Mouse (Mus musculus) intestine, embryonic 16.5 days (tissue): ENCODE results near the gene Atf7. TPM values are rescaled to one million over a fixed set of nuclear protein-coding genes. Genes with fewer than 3 reads are reported as not detected.

ENCODE experiments used
- ATAC-seq: fragments of 200-750 bp; cut with Nextera tagmentation; 2 replicates; pipeline ENCODE4 v1.8.0; 2017; ENCODE audit warnings: moderate TSS enrichment, moderate library complexity
- H3K27ac ChIP-seq: fragments of 300-500 bp; sonication (generic); 2 replicates; pipeline ENCODE4 v1.5.1; 2014; ENCODE audit warnings: mild to moderate bottlenecking, low read length
- H3K27me3 ChIP-seq: fragments of 300-500 bp; sonication (generic); replicated peaks from 2 replicates; pipeline ENCODE4 v1.6.1; 2014; ENCODE audit warnings: low read length, control low read depth, mixed read lengths; ENCODE audit not compliant: control insufficient read depth, insufficient read depth
- H3K36me3 ChIP-seq: fragments of 300-500 bp; sonication (generic); 2 replicates; pipeline ENCODE4 v1.6.1; 2014; ENCODE audit warnings: low read length, control low read depth; ENCODE audit not compliant: control insufficient read depth, insufficient read depth
- H3K4me1 ChIP-seq: fragments of 300-500 bp; sonication (generic); 2 replicates; pipeline ENCODE4 v1.6.1; 2014; ENCODE audit warnings: low read length, control low read depth, mixed read lengths; ENCODE audit not compliant: control insufficient read depth, insufficient read depth
- H3K4me2 ChIP-seq: fragments of 300-500 bp; sonication (generic); 2 replicates; pipeline ENCODE4 v1.6.1; 2014; ENCODE audit warnings: low read depth, low read length, control low read depth
- H3K4me3 ChIP-seq: fragments of 300-500 bp; sonication (generic); 2 replicates; pipeline ENCODE4 v1.5.1; 2014; ENCODE audit warnings: mild to moderate bottlenecking, low read length
- H3K9ac ChIP-seq: fragments of 300-500 bp; sonication (generic); 2 replicates; pipeline ENCODE4 v1.6.1; 2014; ENCODE audit warnings: low read depth, low read length
- H3K9me3 ChIP-seq: fragments of 300-500 bp; sonication (generic); 2 replicates; pipeline ENCODE4 v1.6.1; 2016; ENCODE audit warnings: low read length, control low read depth; ENCODE audit not compliant: control insufficient read depth
- WGBS: fragments of 180-500 bp; shearing (Covaris S2); extraction: QIAGEN DNeasy Blood & Tissue Kit; methylation state at CpG from one replicate; pipeline ENCODE4 v1.1.7; 2014; 5-methylcytosine and 5-hydroxymethylcytosine counted together
- polyA plus RNA-seq: library from polyadenylated mRNA; unstranded; fragments of >200 nt; fragmentation: Nextera tagmentation; extraction: Ambion mirVana; gene quantifications from 2 replicates; pipeline ENCODE4 v1.2.1, GENCODE M21; 2015

Gene Atf7
- polyA plus RNA-seq: 21.9 and 22.5 TPM in 2 replicates

DNA sequence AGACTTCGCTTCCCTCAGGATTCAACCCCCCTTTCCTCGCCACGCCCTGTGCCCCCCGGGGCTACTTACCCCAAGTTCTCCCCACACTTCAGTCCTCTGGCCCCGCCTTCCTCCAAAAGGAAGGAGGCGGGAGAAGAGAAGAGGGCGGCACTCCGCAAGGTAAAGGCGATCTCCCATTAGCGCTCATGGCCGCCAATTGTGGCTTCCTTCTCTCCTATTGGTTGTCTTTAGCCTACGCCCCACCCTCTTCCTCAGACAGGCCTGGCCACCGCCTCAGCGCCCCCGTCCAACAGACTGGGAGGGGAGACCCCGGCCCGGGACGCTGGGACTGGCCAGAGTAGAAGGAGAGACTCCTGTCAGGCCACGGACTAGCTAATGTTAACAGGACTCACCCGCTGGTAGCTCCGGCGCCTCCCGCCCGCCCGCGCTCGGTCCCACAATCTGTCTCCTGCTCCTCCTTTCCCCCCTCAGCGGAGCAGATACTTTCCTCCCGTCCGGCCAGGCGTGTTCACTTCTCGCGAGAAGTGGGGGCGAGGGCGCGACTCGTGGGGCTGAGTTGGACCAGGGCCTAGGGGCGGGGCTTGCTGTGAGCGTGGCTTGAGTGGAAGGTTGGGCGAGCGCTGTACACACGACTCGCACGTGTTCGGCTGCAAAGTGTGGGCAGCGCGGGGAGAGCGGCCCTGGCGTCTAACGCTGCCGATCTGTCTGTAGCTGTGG is at the start of gene Atf7, which contains the start of gene Gm28047:
Gene Atf7, minus strand, starts transcription at position 495 of the 717 bp plus-strand sequence.
Gene Gm28047, minus strand, starts transcription at position 98 of the 717 bp plus-strand sequence.
- under 1% methylated on average over 51 of the region's 51 CpGs for WGBS
- ATAC-seq: peak; percentile 99

DNA sequence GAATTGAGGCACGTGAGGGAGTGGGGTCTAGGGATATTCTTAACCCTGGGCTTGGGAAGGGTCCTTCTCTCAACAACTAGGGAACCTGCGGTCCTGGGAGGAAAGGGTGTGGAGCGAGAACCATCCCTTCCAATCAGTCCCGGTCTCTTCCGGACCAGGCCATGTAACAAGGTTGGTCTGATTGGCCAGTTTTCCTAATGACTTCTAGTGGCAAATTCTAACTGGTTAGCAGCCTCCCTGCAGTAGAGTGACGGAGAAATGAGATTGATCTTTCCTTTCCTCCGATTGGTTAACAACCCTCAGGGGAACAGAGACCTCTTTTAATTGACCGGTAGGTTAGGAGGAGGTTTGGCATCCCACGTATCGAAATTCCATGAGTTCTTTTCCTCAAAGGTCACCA is 48.3 kb upstream of the Atf7 start:
- 2% methylated on average over 10 of the region's 10 CpGs for WGBS

More for the DNA sequence above, at the start of gene Atf7, which contains the start of gene Gm28047:
- H3K4me1 ChIP-seq: peaks cover 26% of the 10 kb centered on the region
- H3K27ac ChIP-seq: peak within 1 kb of the TSS; percentile 100
- H3K4me3 ChIP-seq: peak within 1 kb of the TSS; percentile 70
- peaks cover 4% of the 10 kb centered on the region; the same call in 1 of the 2 replicates for H3K9me3 ChIP-seq
- H3K36me3 ChIP-seq: no peaks in the 10 kb centered on the region
- H3K4me2 ChIP-seq: peak within 1 kb of the TSS; percentile 84
- H3K27me3 ChIP-seq: no peaks in the 10 kb centered on the region
- peak within 1 kb of the TSS; percentile 87 for H3K9ac ChIP-seq

DNA sequence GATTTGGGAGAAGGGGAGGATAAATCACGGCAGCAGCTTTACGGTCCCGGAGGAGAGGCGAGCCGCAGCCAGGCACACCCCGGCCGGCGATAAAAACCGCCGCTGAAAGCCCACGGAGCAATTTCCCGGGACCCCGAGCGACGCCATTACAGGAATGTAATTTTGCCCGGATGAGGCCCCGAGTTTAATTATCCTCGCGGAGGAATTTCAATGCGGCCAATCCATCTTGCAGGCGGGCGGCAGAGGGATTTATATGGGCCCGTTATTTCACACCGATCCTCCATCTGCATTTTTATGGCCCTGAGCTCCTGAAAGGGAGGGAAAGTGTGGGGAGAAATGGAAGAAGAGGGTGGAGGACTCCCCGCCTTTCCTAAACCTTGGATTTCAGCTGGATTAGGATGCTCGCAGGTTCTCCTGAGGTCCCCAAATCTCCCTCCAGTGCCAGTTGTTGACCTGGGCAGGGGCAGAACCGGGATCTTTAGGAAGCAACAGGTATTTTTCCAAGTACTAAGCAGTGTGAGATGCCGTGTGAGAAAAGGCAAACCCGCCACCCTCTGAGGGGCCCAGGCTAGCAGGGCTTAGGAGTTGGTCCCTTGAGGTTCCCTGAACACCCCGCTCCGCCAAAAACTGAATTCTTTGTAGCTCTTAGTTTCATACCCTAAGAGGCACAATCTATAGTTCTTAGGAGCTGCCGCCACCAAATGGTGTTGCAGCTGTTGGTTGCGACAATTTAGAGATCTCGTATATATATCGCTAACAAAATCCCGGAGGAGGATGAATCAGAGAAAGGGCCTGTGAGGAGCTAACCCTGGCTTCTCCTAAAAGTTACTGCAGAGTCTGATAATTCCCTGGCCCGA is 47.2 kb upstream of the Atf7 start, which contains the start of gene Atp5g2:
Gene Atp5g2, minus strand, starts transcription at position 138 of the 857 bp plus-strand sequence.
- H3K9me3 ChIP-seq: no peaks in the 10 kb centered on the region
- H3K27me3 ChIP-seq: no peaks in the 10 kb centered on the region
- ATAC-seq: no peak
- peak within 1 kb of the TSS; percentile 90 for H3K4me2 ChIP-seq
- peaks cover 23% of the 10 kb centered on the region for H3K4me1 ChIP-seq
- peak within 1 kb of the TSS; percentile 89 for H3K9ac ChIP-seq
- H3K36me3 ChIP-seq: peaks cover 5% of the 10 kb centered on the region
- 4% methylated on average over 37 of the region's 37 CpGs for WGBS
- H3K4me3 ChIP-seq: peak within 1 kb of the TSS; percentile 60
- H3K27ac ChIP-seq: peak within 1 kb of the TSS; percentile 99

More for the DNA sequence above, 48.3 kb upstream of the Atf7 start:
- no peak overlapping the region; the same call in 1 of the 2 replicates for H3K9ac ChIP-seq
- H3K27me3 ChIP-seq: no peaks in the 10 kb centered on the region
- H3K36me3 ChIP-seq: no peaks in the 10 kb centered on the region
- H3K4me3 ChIP-seq: peak overlapping the region; percentile 24
- H3K9me3 ChIP-seq: no peaks in the 10 kb centered on the region
- peak overlapping the region; percentile 90 for H3K4me2 ChIP-seq
- H3K4me1 ChIP-seq: peaks cover 23% of the 10 kb centered on the region
- peak overlapping the region; percentile 83 for H3K27ac ChIP-seq
- ATAC-seq: peak; percentile 45

DNA sequence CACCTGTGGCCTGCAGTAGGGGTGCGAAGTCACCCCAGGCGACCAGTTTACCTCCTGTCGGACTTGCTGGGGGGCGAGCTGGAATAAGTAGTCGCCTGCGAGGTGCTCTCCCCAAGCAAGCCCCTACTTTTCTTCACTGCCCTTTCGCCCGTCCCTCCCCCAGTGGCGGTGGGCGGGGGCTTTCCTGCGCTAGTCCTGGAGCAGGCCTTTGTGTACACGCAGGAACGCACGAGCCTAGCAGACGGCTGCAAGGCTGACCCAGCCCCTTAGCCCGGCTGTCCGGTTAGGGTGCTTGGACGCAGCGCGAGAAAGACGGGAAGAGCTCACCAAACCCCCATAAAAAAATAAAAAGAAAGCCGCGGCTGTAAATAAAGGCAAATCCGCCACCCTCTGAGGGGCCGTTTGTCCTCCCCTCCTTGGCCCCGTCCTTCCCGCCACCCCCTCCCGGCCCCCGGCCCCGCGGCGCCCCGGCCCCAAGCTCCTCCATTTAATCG is 46.5 kb upstream of the Atf7 start:
- peak overlapping the region; percentile 89 for H3K9ac ChIP-seq
- H3K9me3 ChIP-seq: no peaks in the 10 kb centered on the region
- under 1% methylated on average over 28 of the region's 34 CpGs for WGBS
- peaks cover 23% of the 10 kb centered on the region for H3K4me1 ChIP-seq
- peak overlapping the region; percentile 60 for H3K4me3 ChIP-seq
- H3K27me3 ChIP-seq: no peaks in the 10 kb centered on the region
- H3K4me2 ChIP-seq: peak overlapping the region; percentile 90
- peak; percentile 62 for ATAC-seq
- peak overlapping the region; percentile 99 for H3K27ac ChIP-seq
- peaks cover 5% of the 10 kb centered on the region for H3K36me3 ChIP-seq

DNA sequence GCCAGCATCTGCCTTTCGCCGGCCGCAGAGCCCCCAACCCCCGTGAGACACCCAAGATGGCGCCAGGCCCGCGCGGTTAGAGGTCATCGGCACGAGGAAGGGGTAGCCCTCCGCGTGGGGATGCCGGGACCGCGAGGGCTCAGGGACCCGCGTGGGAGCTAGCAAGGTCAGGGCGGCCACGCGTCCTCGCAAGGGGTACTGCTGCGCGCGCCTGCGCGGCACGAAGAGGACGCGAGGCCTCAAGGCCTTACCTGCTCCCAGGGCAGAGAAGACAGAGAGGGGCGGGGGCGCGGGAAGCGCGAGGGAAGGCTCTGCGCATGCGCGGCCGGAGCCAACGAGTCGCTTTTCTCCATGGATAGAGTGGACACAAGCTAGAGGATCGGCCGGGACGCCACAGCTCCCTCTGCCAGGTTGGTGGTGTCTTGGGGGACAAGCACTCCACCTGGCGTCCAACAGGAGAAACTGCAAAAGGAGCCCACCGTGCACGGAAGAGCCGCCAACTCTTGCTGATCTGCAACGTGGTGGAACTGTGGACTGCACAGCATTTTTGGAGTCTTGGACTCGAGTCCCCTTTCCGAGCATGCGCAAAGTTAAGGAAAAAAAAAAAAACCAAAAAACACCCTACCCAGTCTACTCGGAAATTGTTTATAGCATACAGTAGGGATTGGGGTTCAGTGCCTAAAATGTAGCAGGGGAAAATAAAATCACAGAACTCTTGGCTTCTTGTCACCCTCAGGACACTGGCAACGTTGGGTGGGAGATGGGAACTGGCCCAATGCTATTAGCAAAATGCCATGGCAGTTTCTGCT is 45.7 kb upstream of the Atf7 start:
- Histone ChIP-seq H3K9me3 (no peaks in the 10 kb centered on the region), H3K4me2 (peak overlapping the region; percentile 90), H3K9ac (peak overlapping the region; percentile 96), H3K4me1 (peaks cover 23% of the 10 kb centered on the region), H3K4me3 (peak overlapping the region; percentile 76), H3K27ac (peak overlapping the region; percentile 99), H3K27me3 (no peaks in the 10 kb centered on the region), H3K36me3 (peaks cover 5% of the 10 kb centered on the region)
- under 1% methylated on average over 53 of the region's 53 CpGs for WGBS
- peak; percentile 92 for ATAC-seq

DNA sequence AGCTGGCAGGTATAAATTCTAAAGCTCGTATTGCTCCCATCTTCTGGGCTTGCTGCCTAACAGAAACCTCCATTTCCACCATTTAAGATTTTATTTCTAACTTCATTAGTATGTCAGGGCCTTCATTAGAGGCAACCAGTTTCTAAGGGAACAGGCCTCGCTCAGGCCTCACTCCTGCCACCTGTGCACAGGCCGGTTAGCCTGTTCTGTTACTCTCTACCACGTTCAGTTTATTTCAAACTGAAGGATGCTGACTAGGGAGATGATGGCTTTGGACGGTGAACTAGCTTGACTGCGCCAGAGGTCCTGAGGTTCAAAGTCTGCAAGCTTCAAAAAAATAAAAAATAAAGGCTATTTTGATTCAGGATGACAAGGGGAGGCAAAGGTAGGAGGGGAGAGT is 45.0 kb upstream of the Atf7 start:
- Histone ChIP-seq H3K27ac (peak overlapping the region; percentile 91), H3K27me3 (no peaks in the 10 kb centered on the region), H3K4me1 (peaks cover 23% of the 10 kb centered on the region), H3K9ac (peak overlapping the region; percentile 96), H3K36me3 (peaks cover 5% of the 10 kb centered on the region), H3K4me2 (peak overlapping the region; percentile 66), H3K4me3 (peak overlapping the region; percentile 76), H3K9me3 (no peaks in the 10 kb centered on the region)
- ATAC-seq: peak; percentile 5; the same call in 1 of the 2 replicates
- WGBS: 6% methylated on average over 6 of the region's 6 CpGs

DNA sequence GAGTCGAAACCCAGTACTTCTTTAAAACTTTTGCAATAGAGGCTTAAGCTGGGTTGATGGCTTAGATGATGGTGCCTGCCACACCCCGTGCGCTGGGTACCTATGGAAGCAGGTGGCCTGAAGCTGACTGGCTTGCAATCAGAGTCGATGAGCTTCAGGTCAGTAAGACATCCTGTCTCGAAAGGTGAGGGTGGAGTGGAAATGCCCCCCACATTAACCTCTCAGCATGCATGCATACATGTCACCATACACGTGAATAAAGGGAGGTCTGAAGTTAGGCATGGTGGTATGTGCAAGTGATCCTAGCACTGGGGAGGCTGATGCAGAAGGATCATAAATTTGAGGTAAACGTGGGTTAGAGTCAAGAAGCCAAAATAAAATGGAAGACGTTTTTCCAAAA is 44.3 kb upstream of the Atf7 start:
- H3K27ac ChIP-seq: no peak overlapping the region
- no peaks in the 10 kb centered on the region for H3K9me3 ChIP-seq
- H3K9ac ChIP-seq: peak overlapping the region; percentile 37; the same call in 1 of the 2 replicates
- 83% methylated on average over 8 of the region's 8 CpGs for WGBS
- ATAC-seq: no peak
- H3K4me3 ChIP-seq: no peak overlapping the region
- H3K4me2 ChIP-seq: peak overlapping the region; percentile 23; the same call in 1 of the 2 replicates
- H3K27me3 ChIP-seq: no peaks in the 10 kb centered on the region
- peaks cover 23% of the 10 kb centered on the region for H3K4me1 ChIP-seq
- peaks cover 5% of the 10 kb centered on the region for H3K36me3 ChIP-seq

DNA sequence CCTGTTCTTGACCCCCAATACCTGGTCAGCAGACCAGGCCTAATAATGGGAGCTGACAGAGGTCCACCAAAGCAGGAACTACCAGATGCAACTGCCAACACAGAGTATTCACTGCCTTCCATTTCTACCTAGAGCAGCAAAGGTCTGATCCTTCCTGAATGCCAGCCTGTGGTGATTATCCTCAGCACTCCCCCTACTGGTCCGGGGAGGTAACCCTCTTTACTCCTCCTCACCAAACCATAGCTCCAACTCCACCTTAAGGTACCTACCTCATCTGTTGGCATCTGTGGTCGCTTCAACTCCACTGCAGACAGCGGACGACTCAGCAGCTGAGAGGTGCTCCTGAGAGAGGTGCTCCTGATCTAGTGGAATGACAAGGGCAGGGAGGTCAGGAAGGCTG is 40.2 kb upstream of the Atf7 start:
- Histone ChIP-seq H3K9me3 (no peaks in the 10 kb centered on the region), H3K4me2 (no peak overlapping the region), H3K27me3 (no peaks in the 10 kb centered on the region), H3K36me3 (peaks cover 16% of the 10 kb centered on the region), H3K4me1 (peaks cover 7% of the 10 kb centered on the region), H3K4me3 (no peak overlapping the region), H3K27ac (no peak overlapping the region), H3K9ac (no peak overlapping the region)
- ATAC-seq: peak; percentile 42; the same call in 1 of the 2 replicates
- 48% methylated on average over 4 of the region's 4 CpGs for WGBS
